Mouse (Mus musculus): ENCODE measurements around the gene Pak6. TPM values are rescaled to one million over a fixed set of nuclear protein-coding genes. Genes with fewer than 3 reads are reported as not detected.

Gene Pak6
- polyA plus RNA-seq, 1 experiment from 2014 or later: 1.6 TPM

GRCm38 (mm10) chr2:118709655-118710221 lies 46.6 kb downstream of the Pak6 start:
- no peak overlapping the region for H3K27ac ChIP-seq (ENCODE audit: low read depth, low read length)
- H3K27me3 ChIP-seq (ENCODE audit: control insufficient read depth, insufficient read depth, low read length): peaks cover 78% of the 10 kb centered on the region
- no peak for DNase-seq (ENCODE audit: low spot score)
- H3K36me3 ChIP-seq (ENCODE audit: control insufficient read depth, insufficient read depth, low read length): no peaks in the 10 kb centered on the region
- ATAC-seq (ENCODE audit: insufficient read depth, low FRiP score, low TSS enrichment): no peak
- H3K4me2 ChIP-seq (ENCODE audit: low read depth): no peak overlapping the region
- no peak overlapping the region for H3K9ac ChIP-seq (ENCODE audit: low read length)
- H3K4me3 ChIP-seq (ENCODE audit: low read depth, low read length): no peak overlapping the region
- 29% methylated on average over 4 of the region's 4 CpGs for WGBS
- peaks cover 7% of the 10 kb centered on the region; the same call in 1 of the 2 replicates for H3K4me1 ChIP-seq (ENCODE audit: control insufficient read depth, insufficient read depth, low read length)
- no peaks in the 10 kb centered on the region for H3K9me3 ChIP-seq (ENCODE audit: control insufficient read depth, low read length)

- H3K27me3 ChIP-seq (ENCODE audit: control insufficient read depth, insufficient read depth, low read length): peaks cover 65% of the 10 kb centered on the region
- peak overlapping the region; percentile 73 for H3K4me2 ChIP-seq (ENCODE audit: low read depth)
- no peak overlapping the region for H3K27ac ChIP-seq (ENCODE audit: low read depth, low read length)
- under 1% methylated on average over 36 of the region's 36 CpGs for WGBS
- H3K9ac ChIP-seq (ENCODE audit: low read length): peak overlapping the region; percentile 48
- H3K9me3 ChIP-seq (ENCODE audit: control insufficient read depth, low read length): no peaks in the 10 kb centered on the region
- no peaks in the 10 kb centered on the region for H3K36me3 ChIP-seq (ENCODE audit: control insufficient read depth, insufficient read depth, low read length)
- DNase-seq (ENCODE audit: low spot score): peak; percentile 69
- H3K4me1 ChIP-seq (ENCODE audit: control insufficient read depth, insufficient read depth, low read length): peaks cover 7% of the 10 kb centered on the region; the same call in 1 of the 2 replicates
- H3K4me3 ChIP-seq (ENCODE audit: low read depth, low read length): peak overlapping the region; percentile 35
- peak; percentile 77; the same call in 1 of the 2 replicates for ATAC-seq (ENCODE audit: insufficient read depth, low FRiP score, low TSS enrichment)
Measured at GRCm38 (mm10) chr2:118711038-118711494, 48.0 kb downstream of the Pak6 start.

- DNase-seq (ENCODE audit: low spot score) (no peak), ATAC-seq (ENCODE audit: insufficient read depth, low FRiP score, low TSS enrichment) (no peak)
- WGBS: 89% methylated on average over 6 of the region's 6 CpGs
Measured at GRCm38 (mm10) chr2:118713631-118714030, 50.5 kb downstream of the Pak6 start.

GRCm38 (mm10) chr2:118714230-118714629 lies 51.1 kb downstream of the Pak6 start:
- Histone ChIP-seq H3K4me2 (ENCODE audit: low read depth) (no peak overlapping the region), H3K27me3 (ENCODE audit: control insufficient read depth, insufficient read depth, low read length) (peaks cover 35% of the 10 kb centered on the region), H3K27ac (ENCODE audit: low read depth, low read length) (no peak overlapping the region), H3K9ac (ENCODE audit: low read length) (no peak overlapping the region), H3K4me1 (ENCODE audit: control insufficient read depth, insufficient read depth, low read length) (peaks cover 7% of the 10 kb centered on the region; the same call in 1 of the 2 replicates), H3K9me3 (ENCODE audit: control insufficient read depth, low read length) (no peaks in the 10 kb centered on the region), H3K36me3 (ENCODE audit: control insufficient read depth, insufficient read depth, low read length) (no peaks in the 10 kb centered on the region), H3K4me3 (ENCODE audit: low read depth, low read length) (no peak overlapping the region)
- WGBS: 42% methylated on average over 4 of the region's 4 CpGs
- ATAC-seq (ENCODE audit: insufficient read depth, low FRiP score, low TSS enrichment): 0 out of 2 replicates have a peak, but pooled peaks have one; percentile 43
- DNase-seq (ENCODE audit: low spot score): peak; percentile 47

More at GRCm38 (mm10) chr2:118713631-118714030, 50.5 kb downstream of the Pak6 start:
- Histone ChIP-seq H3K27me3 (ENCODE audit: control insufficient read depth, insufficient read depth, low read length) (peaks cover 41% of the 10 kb centered on the region), H3K4me1 (ENCODE audit: control insufficient read depth, insufficient read depth, low read length) (peaks cover 7% of the 10 kb centered on the region; the same call in 1 of the 2 replicates), H3K9ac (ENCODE audit: low read length) (no peak overlapping the region), H3K4me2 (ENCODE audit: low read depth) (no peak overlapping the region), H3K36me3 (ENCODE audit: control insufficient read depth, insufficient read depth, low read length) (no peaks in the 10 kb centered on the region), H3K4me3 (ENCODE audit: low read depth, low read length) (no peak overlapping the region), H3K27ac (ENCODE audit: low read depth, low read length) (no peak overlapping the region), H3K9me3 (ENCODE audit: control insufficient read depth, low read length) (no peaks in the 10 kb centered on the region)

GRCm38 (mm10) chr2:118716677-118717076 lies 53.6 kb downstream of the Pak6 start:
- no peaks in the 10 kb centered on the region for H3K4me1 ChIP-seq (ENCODE audit: control insufficient read depth, insufficient read depth, low read length)
- WGBS: 88% methylated on average over 5 of the region's 5 CpGs
- H3K4me2 ChIP-seq (ENCODE audit: low read depth): no peak overlapping the region
- DNase-seq (ENCODE audit: low spot score) (no peak), ATAC-seq (ENCODE audit: insufficient read depth, low FRiP score, low TSS enrichment) (no peak)
- no peak overlapping the region for H3K4me3 ChIP-seq (ENCODE audit: low read depth, low read length)
- peaks cover 11% of the 10 kb centered on the region for H3K27me3 ChIP-seq (ENCODE audit: control insufficient read depth, insufficient read depth, low read length)
- no peaks in the 10 kb centered on the region for H3K9me3 ChIP-seq (ENCODE audit: control insufficient read depth, low read length)
- no peak overlapping the region for H3K9ac ChIP-seq (ENCODE audit: low read length)
- no peak overlapping the region for H3K27ac ChIP-seq (ENCODE audit: low read depth, low read length)
- no peaks in the 10 kb centered on the region for H3K36me3 ChIP-seq (ENCODE audit: control insufficient read depth, insufficient read depth, low read length)

GRCm38 (mm10) chr2:118723693-118724486 lies 60.8 kb downstream of the Pak6 start:
- Histone ChIP-seq H3K4me3 (ENCODE audit: low read depth, low read length) (no peak overlapping the region), H3K27ac (ENCODE audit: low read depth, low read length) (no peak overlapping the region), H3K4me1 (ENCODE audit: control insufficient read depth, insufficient read depth, low read length) (peaks cover 3% of the 10 kb centered on the region; the same call in 1 of the 2 replicates), H3K27me3 (ENCODE audit: control insufficient read depth, insufficient read depth, low read length) (0 out of 2 replicates have a peak, but pooled peaks cover 5% of the 10 kb centered on the region), H3K36me3 (ENCODE audit: control insufficient read depth, insufficient read depth, low read length) (no peaks in the 10 kb centered on the region), H3K9me3 (ENCODE audit: control insufficient read depth, low read length) (no peaks in the 10 kb centered on the region), H3K4me2 (ENCODE audit: low read depth) (no peak overlapping the region), H3K9ac (ENCODE audit: low read length) (no peak overlapping the region)
- DNase-seq (ENCODE audit: low spot score): no peak
- ATAC-seq (ENCODE audit: insufficient read depth, low FRiP score, low TSS enrichment): no peak
- WGBS: 85% methylated on average over 15 of the region's 15 CpGs

GRCm38 (mm10) chr2:118725511-118725910 lies 62.4 kb downstream of the Pak6 start:
- no peak for DNase-seq (ENCODE audit: low spot score)
- Histone ChIP-seq H3K4me2 (ENCODE audit: low read depth) (no peak overlapping the region), H3K4me1 (ENCODE audit: control insufficient read depth, insufficient read depth, low read length) (peaks cover 3% of the 10 kb centered on the region; the same call in 1 of the 2 replicates), H3K9me3 (ENCODE audit: control insufficient read depth, low read length) (no peaks in the 10 kb centered on the region), H3K36me3 (ENCODE audit: control insufficient read depth, insufficient read depth, low read length) (no peaks in the 10 kb centered on the region), H3K27ac (ENCODE audit: low read depth, low read length) (no peak overlapping the region), H3K4me3 (ENCODE audit: low read depth, low read length) (no peak overlapping the region), H3K27me3 (ENCODE audit: control insufficient read depth, insufficient read depth, low read length) (0 out of 2 replicates have a peak, but pooled peaks cover 7% of the 10 kb centered on the region), H3K9ac (ENCODE audit: low read length) (no peak overlapping the region)
- ATAC-seq (ENCODE audit: insufficient read depth, low FRiP score, low TSS enrichment): no peak
- 86% methylated on average over 4 of the region's 4 CpGs for WGBS

GRCm38 (mm10) chr2:118726873-118727272 lies 63.8 kb downstream of the Pak6 start:
- H3K4me3 ChIP-seq (ENCODE audit: low read depth, low read length): no peak overlapping the region
- no peak overlapping the region for H3K9ac ChIP-seq (ENCODE audit: low read length)
- peaks cover 12% of the 10 kb centered on the region; the same call in 1 of the 2 replicates for H3K27me3 ChIP-seq (ENCODE audit: control insufficient read depth, insufficient read depth, low read length)
- H3K4me1 ChIP-seq (ENCODE audit: control insufficient read depth, insufficient read depth, low read length): peaks cover 3% of the 10 kb centered on the region; the same call in 1 of the 2 replicates
- H3K27ac ChIP-seq (ENCODE audit: low read depth, low read length): no peak overlapping the region
- no peaks in the 10 kb centered on the region for H3K36me3 ChIP-seq (ENCODE audit: control insufficient read depth, insufficient read depth, low read length)
- no peak for DNase-seq (ENCODE audit: low spot score)
- no peaks in the 10 kb centered on the region for H3K9me3 ChIP-seq (ENCODE audit: control insufficient read depth, low read length)
- WGBS: 75% methylated on average over 2 of the region's 2 CpGs
- no peak for ATAC-seq (ENCODE audit: insufficient read depth, low FRiP score, low TSS enrichment)
- H3K4me2 ChIP-seq (ENCODE audit: low read depth): no peak overlapping the region
